Mouse (Mus musculus): ENCODE results near the gene Olfr1418. TPM values are rescaled to one million over a fixed set of nuclear protein-coding genes. Genes with fewer than 3 reads are reported as not detected.
"Not testable (repeated sequence)": the region's sequence is repeated elsewhere in the genome, so short reads cannot be mapped to it uniquely, and the experiment has no call there.

Olfr1418 gene
- total RNA-seq (2021): not detected
- long read RNA-seq, experiment 1: 0 reads
- long read RNA-seq, experiment 2: 0 reads

- DNase-seq: no peak
These were observed at the start of gene Olfr1418 for GRCm38 (mm10) chr19:11860966-11861365. Gene Olfr1418, minus strand, starts transcription at chr19:11861066.

- no peak for DNase-seq
These were observed 25.4 kb upstream of the Olfr1418 start, which contains the start of gene Olfr1420 for GRCm38 (mm10) chr19:11886265-11886664. Gene Olfr1420, plus strand, starts transcription at chr19:11886565.

- DNase-seq: not testable (repeated sequence)
These were observed 17.5 kb upstream of the Olfr1418 start for GRCm38 (mm10) chr19:11878404-11878803.

GRCm38 (mm10) chr19:11875006-11875405 is 14.1 kb upstream of the Olfr1418 start, which contains the start of gene Olfr1419:
Gene Olfr1419, minus strand, starts transcription at chr19:11875106.
- no peak for DNase-seq

- no peak for DNase-seq
These were observed 7.0 kb upstream of the Olfr1418 start for GRCm38 (mm10) chr19:11867837-11868236.

- DNase-seq: no peak
These were observed 4.4 kb downstream of the Olfr1418 start for GRCm38 (mm10) chr19:11856506-11856905.

GRCm38 (mm10) chr19:11854821-11855220 is 6.0 kb downstream of the Olfr1418 start:
- DNase-seq: no peak

GRCm38 (mm10) chr19:11852652-11853051 is 8.2 kb downstream of the Olfr1418 start:
- no peak for DNase-seq

GRCm38 (mm10) chr19:11846333-11846732 is 14.5 kb downstream of the Olfr1418 start:
- no peak for DNase-seq

GRCm38 (mm10) chr19:11839119-11839518 is 21.7 kb downstream of the Olfr1418 start, which contains the start of gene Olfr1417:
Gene Olfr1417, minus strand, starts transcription at chr19:11839219.
- no peak for DNase-seq

- DNase-seq: no peak
These were observed 37.4 kb downstream of the Olfr1418 start for GRCm38 (mm10) chr19:11823346-11824065.

- no peak for DNase-seq
These were observed 40.7 kb downstream of the Olfr1418 start for GRCm38 (mm10) chr19:11820211-11820610.

GRCm38 (mm10) chr19:11819800-11820199 is 41.1 kb downstream of the Olfr1418 start:
- peak; percentile 56 for DNase-seq

- no peak for DNase-seq
These were observed 41.6 kb downstream of the Olfr1418 start, which contains the start of gene Stx3 for GRCm38 (mm10) chr19:11819143-11819700. Gene Stx3, minus strand, starts transcription at chr19:11819403.

GRCm38 (mm10) chr19:11818199-11819142 is 42.4 kb downstream of the Olfr1418 start:
- peak; percentile 59 for DNase-seq

- DNase-seq: no peak
These were observed 43.3 kb downstream of the Olfr1418 start for GRCm38 (mm10) chr19:11817586-11817985.

- DNase-seq: no peak
These were observed 44.2 kb downstream of the Olfr1418 start for GRCm38 (mm10) chr19:11816706-11817105.

GRCm38 (mm10) chr19:11814742-11815333 is 46.0 kb downstream of the Olfr1418 start:
- no peak for DNase-seq

GRCm38 (mm10) chr19:11813649-11814048 is 47.2 kb downstream of the Olfr1418 start:
- peak; percentile 13 for DNase-seq

GRCm38 (mm10) chr19:11813136-11813535 is 47.7 kb downstream of the Olfr1418 start:
- DNase-seq: no peak

GRCm38 (mm10) chr19:11811688-11812365 is 49.0 kb downstream of the Olfr1418 start:
- DNase-seq: no peak
